Mouse (Mus musculus) cerebellum, postnatal 14 days (tissue): ENCODE data around the gene Rap1b.
"Not testable (repeated sequence)": the region's sequence is repeated elsewhere in the genome, so short reads cannot be mapped to it uniquely, and the experiment has no call there.

ENCODE experiments used
- DNase-seq, 2 experiments: peaks; one replicate each; pipeline ENCODE4 v3.0.0; 2021; ENCODE audit warnings: mixed read lengths in 2 of 2

The Rap1b gene

GRCm38 (mm10) chr10:117845597-117846259 lies at the start of gene Rap1b:
Gene Rap1b, minus strand, starts transcription at chr10:117846035.
- DNase-seq = peak; percentile 98 to 99

- no peak for DNase-seq
Measured at GRCm38 (mm10) chr10:117895186-117895585, 49.4 kb upstream of the Rap1b start.

GRCm38 (mm10) chr10:117894114-117895035 lies 48.5 kb upstream of the Rap1b start:
- DNase-seq = no peak

GRCm38 (mm10) chr10:117893128-117893527 lies 47.3 kb upstream of the Rap1b start:
- not testable (repeated sequence) for DNase-seq

GRCm38 (mm10) chr10:117891327-117891726 lies 45.5 kb upstream of the Rap1b start:
- no peak for DNase-seq

GRCm38 (mm10) chr10:117888822-117889221 lies 43.0 kb upstream of the Rap1b start:
- DNase-seq = peak; percentile 30 to 36

GRCm38 (mm10) chr10:117885358-117885757 lies 39.5 kb upstream of the Rap1b start:
- no peak for DNase-seq

GRCm38 (mm10) chr10:117884760-117885159 lies 38.9 kb upstream of the Rap1b start:
- DNase-seq = no peak

GRCm38 (mm10) chr10:117883438-117883837 lies 37.6 kb upstream of the Rap1b start:
- no peak for DNase-seq

GRCm38 (mm10) chr10:117878628-117879027 lies 32.8 kb upstream of the Rap1b start:
- no peak for DNase-seq

GRCm38 (mm10) chr10:117876801-117877200 lies 31.0 kb upstream of the Rap1b start:
- no peak for DNase-seq

- no peak for DNase-seq
Measured at GRCm38 (mm10) chr10:117876400-117876799, 30.6 kb upstream of the Rap1b start.

GRCm38 (mm10) chr10:117874936-117875335 lies 29.1 kb upstream of the Rap1b start:
- DNase-seq = no peak

- DNase-seq = no peak
Measured at GRCm38 (mm10) chr10:117873952-117874351, 28.1 kb upstream of the Rap1b start.

- DNase-seq = no peak
Measured at GRCm38 (mm10) chr10:117872468-117872867, 26.6 kb upstream of the Rap1b start.

GRCm38 (mm10) chr10:117867301-117867700 lies 21.5 kb upstream of the Rap1b start:
- DNase-seq = no peak

GRCm38 (mm10) chr10:117866641-117867040 lies 20.8 kb upstream of the Rap1b start:
- DNase-seq = no peak

GRCm38 (mm10) chr10:117864695-117865094 lies 18.9 kb upstream of the Rap1b start:
- DNase-seq = no peak

- DNase-seq = no peak
Measured at GRCm38 (mm10) chr10:117864251-117864650, 18.4 kb upstream of the Rap1b start.

GRCm38 (mm10) chr10:117862014-117862580 lies 16.3 kb upstream of the Rap1b start:
- no peak for DNase-seq

GRCm38 (mm10) chr10:117860958-117861357 lies 15.1 kb upstream of the Rap1b start:
- no peak for DNase-seq

GRCm38 (mm10) chr10:117860361-117860760 lies 14.5 kb upstream of the Rap1b start:
- DNase-seq = no peak

GRCm38 (mm10) chr10:117859800-117860199 lies 14.0 kb upstream of the Rap1b start:
- DNase-seq = no peak

GRCm38 (mm10) chr10:117858241-117858640 lies 12.4 kb upstream of the Rap1b start:
- no peak for DNase-seq
